Mouse (Mus musculus): ENCODE data around the gene Dscam.

GRCm38 (mm10) chr16:96843691-96844400 lies 326.7 kb downstream of the Dscam start:
- no peak for TF ChIP-seq CTCF (IDR thresholded peaks at IDR 0.05; ENCODE audit: low read depth)
- no peak for TF ChIP-seq EP300 (IDR thresholded peaks at IDR 0.05; ENCODE audit: low read depth)

Data from heart, postnatal 0 days (tissue).